Mouse (Mus musculus) thymus, adult 2 months (tissue): Measurements from ENCODE around the gene Ube2d3. TPM values are rescaled to one million over a fixed set of nuclear protein-coding genes. Genes with fewer than 3 reads are reported as not detected.
A peak's percentile ranks its signal among the peaks of the same experiment; 100 is the strongest.

ENCODE experiments used
- DNase-seq: peaks from one replicate; pipeline ENCODE4 v3.0.0; 2021
- H3K27ac ChIP-seq: fragments of 200-500 bp; 2 replicates; pipeline ENCODE4 v1.5.1; 2012; ENCODE audit warnings: low read length, control low read depth; ENCODE audit not compliant: control insufficient read depth, insufficient read depth
- H3K27me3 ChIP-seq: fragments of 200-500 bp; 2 replicates; pipeline ENCODE4 v1.6.1; 2012; ENCODE audit warnings: mild to moderate bottlenecking, low read length, moderate library complexity, mixed read lengths; ENCODE audit not compliant: control insufficient read depth, insufficient read depth
- H3K36me3 ChIP-seq: fragments of 200-500 bp; 2 replicates; pipeline ENCODE4 v1.6.1; 2012; ENCODE audit warnings: mild to moderate bottlenecking, low read length, moderate library complexity; ENCODE audit not compliant: control insufficient read depth, insufficient read depth
- H3K4me1 ChIP-seq: fragments of 200-500 bp; replicated peaks from 2 replicates; pipeline ENCODE4 v1.6.1; 2012; ENCODE audit warnings: low read length; ENCODE audit not compliant: control insufficient read depth, insufficient read depth
- H3K4me3 ChIP-seq: fragments of 200-500 bp; 2 replicates; pipeline ENCODE4 v1.5.1; 2012; ENCODE audit warnings: mild to moderate bottlenecking, low read length, control low read depth, moderate library complexity; ENCODE audit not compliant: control insufficient read depth, insufficient read depth
- CTCF ChIP-seq: fragments of 200-500 bp; IDR thresholded peaks from 2 replicates; pipeline ENCODE4 v1.5.1; 2012; ENCODE audit warnings: mild to moderate bottlenecking, control low read depth, low read length, moderate library complexity, borderline replicate concordance; ENCODE audit not compliant: control insufficient read depth, poor library complexity, insufficient read depth; ENCODE audit errors: extremely low read depth
- POLR2A ChIP-seq: fragments of 200-500 bp; IDR thresholded peaks from 2 replicates; pipeline ENCODE4 v1.6.1; 2012; ENCODE audit warnings: mild to moderate bottlenecking, low read length, control low read depth, moderate library complexity; ENCODE audit not compliant: control insufficient read depth, poor library complexity, insufficient read depth; ENCODE audit errors: extremely low read depth
- WGBS: fragments of 180-500 bp; shearing (Covaris S2); methylation state at CpG from one replicate; pipeline ENCODE4 v1.1.7; 2018; 5-methylcytosine and 5-hydroxymethylcytosine counted together
- polyA plus RNA-seq: library from polyadenylated mRNA; depleted of rRNA; stranded (reverse); fragments of >200 nt; gene quantifications from 2 replicates; pipeline ENCODE4 v1.2.3, GENCODE M21; 2012

Ube2d3 gene
- polyA plus RNA-seq, 1 experiment: 552 TPM

DNA sequence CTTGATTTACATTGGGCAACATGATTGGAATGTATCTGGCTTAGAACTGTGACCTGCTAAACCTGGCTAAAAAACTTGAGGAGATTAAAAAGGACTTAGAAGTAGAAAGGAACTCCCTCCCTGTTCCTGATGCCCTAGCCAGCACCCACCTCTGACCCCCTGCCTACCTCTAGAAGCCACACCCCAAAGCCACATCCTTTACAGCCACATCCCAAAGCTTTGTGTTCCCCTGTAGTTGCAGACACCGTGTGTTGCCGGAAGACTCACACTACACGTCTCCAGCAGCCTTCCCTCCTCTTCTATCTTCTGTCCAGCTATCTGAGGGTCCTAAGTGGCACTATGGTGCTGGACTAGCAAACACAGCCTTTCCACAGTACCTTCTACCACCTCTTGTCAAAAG lies 20.1 kb upstream of the Ube2d3 start:
- Histone ChIP-seq H3K27ac (peak overlapping the region; percentile 35; the same call in 1 of the 2 replicates), H3K36me3 (no peaks in the 10 kb centered on the region), H3K4me3 (no peak overlapping the region), H3K4me1 (peaks cover 13% of the 10 kb centered on the region), H3K27me3 (no peaks in the 10 kb centered on the region)
- peak; percentile 62 for DNase-seq
- TF ChIP-seq CTCF (no peak), POLR2A (no peak)
- WGBS: 5% methylated on average over 3 of the region's 3 CpGs

DNA sequence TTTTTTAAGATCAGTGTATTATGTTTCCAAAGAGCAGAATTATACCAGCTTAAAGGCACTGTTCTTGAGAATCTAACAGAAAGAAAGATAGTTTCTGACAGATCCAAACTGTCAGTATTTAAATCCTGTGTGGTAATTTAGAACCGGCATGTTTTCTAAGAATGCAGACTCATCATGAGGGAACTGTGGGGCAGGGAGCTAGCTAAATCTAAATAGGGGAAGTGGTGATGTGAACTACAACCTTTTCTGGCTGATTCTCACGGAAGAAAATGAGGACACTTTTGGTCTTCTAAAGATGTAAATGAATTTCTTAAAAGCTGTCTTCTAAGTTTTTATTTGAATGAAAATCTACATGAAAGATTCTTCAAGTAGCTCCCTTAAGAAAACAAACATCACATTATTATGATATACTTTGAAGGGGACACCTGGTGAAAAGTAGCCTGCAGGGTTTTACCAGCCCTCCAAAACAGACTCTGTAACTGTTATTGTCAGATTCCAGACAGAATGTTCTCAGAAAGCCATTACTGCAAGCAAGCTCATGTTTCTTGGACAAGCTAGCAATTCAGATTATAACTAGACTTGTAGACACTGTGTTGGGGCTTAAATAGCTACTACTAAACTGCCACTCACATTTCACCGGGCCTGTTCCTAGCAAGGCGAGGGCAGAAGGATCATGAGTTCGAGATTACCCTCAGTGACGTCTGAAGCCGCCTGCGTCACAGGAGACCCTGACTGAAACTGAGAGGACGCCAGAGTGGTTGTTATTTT lies 17.2 kb upstream of the Ube2d3 start:
- Histone ChIP-seq H3K4me3 (no peak overlapping the region), H3K27me3 (no peaks in the 10 kb centered on the region), H3K4me1 (peaks cover 11% of the 10 kb centered on the region), H3K27ac (no peak overlapping the region), H3K36me3 (no peaks in the 10 kb centered on the region)
- no peak for DNase-seq
- TF ChIP-seq POLR2A: no peak
- TF ChIP-seq CTCF: no peak
- 72% methylated on average over 9 of the region's 9 CpGs for WGBS

DNA sequence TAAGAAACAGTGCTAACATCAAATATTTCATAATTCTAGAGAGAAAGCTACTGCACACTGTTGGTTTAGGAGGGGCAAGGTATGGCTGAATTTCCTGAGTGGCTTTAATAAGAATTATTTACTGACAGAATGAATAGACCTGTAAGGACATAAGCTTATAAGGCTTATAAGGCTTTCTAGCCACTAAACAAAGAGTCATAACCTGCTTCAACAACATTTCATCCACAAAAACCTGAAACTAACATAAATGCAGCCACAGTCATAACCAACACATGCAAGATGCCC lies 16.7 kb upstream of the Ube2d3 start:
- Histone ChIP-seq H3K36me3 (no peaks in the 10 kb centered on the region), H3K27ac (no peak overlapping the region), H3K4me1 (peaks cover 11% of the 10 kb centered on the region), H3K27me3 (no peaks in the 10 kb centered on the region), H3K4me3 (no peak overlapping the region)
- TF ChIP-seq CTCF: no peak
- no peak for TF ChIP-seq POLR2A
- DNase-seq: no peak

DNA sequence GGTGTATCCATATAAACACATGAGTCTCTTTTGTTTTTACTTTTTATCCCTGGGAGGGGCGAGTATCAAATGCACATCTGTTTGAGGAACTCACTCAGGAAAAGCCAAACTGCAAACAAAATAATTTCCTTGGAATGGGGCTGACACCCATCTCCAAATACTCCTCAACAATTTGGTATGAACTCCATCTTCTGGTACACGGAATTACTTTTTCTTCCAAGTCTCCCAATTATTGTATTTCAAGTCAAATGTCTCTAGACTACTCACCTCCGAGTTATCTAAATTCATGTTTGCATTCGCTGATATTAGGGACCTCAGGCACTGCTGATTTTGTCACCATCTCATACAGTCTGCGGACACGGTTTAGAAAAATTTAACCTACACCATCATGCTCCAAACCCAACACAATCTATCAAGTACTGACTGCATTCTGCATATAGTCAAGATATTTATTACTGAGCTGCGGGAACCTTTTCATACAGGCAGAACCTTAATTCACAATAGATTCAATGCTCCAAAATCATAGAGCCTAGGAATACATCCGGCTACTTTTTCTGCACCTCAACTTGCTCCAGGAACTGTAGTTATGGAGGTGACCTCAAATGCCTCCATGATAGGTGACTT lies 15.6 kb upstream of the Ube2d3 start:
- DNase-seq: no peak
- 22% methylated on average over 8 of the region's 8 CpGs for WGBS
- Histone ChIP-seq H3K27ac (peak overlapping the region; percentile 53), H3K36me3 (no peaks in the 10 kb centered on the region), H3K4me1 (peaks cover 11% of the 10 kb centered on the region), H3K4me3 (peak overlapping the region; percentile 84), H3K27me3 (no peaks in the 10 kb centered on the region)
- TF ChIP-seq POLR2A: no peak
- TF ChIP-seq CTCF: no peak

DNA sequence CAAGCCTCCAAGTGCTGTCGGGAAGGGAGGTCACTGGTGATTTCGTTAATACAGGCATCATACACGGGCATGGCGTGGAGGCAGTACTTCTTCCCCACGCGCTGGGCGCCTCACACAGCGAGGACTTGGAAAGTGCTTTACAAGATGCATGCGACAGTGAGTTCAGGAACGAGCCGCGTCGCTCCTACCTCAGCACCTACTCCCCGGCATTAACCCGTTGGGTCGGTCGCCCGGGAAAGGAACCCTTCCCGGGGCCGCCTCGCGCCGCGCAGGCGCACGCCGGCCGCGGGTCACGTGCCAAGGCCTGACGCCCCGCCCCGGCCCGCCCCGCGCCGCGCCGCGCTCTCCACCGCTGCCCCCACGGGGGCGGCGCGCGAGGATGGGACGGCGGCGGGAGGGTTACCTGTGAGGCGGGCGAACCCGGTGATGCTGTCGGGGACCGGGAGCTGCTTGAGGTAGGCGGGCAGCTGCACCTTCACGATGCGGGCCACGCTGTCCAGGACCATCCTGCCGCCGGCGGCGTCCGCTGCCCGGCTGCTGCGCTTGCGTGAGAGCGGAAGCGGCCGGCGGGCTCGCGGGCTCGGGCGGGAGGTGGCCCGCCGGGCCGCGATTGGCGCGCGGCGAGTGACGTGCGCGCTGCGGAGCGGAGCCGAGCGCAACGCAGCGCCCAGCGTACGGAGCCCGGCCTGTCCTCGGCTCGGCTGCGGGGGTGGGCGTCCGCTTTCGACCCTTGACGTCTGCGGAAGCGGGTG lies 14.9 kb upstream of the Ube2d3 start:
- under 1% methylated on average over 103 of the region's 103 CpGs for WGBS
- peaks cover 8% of the 10 kb centered on the region for H3K4me1 ChIP-seq
- no peaks in the 10 kb centered on the region for H3K36me3 ChIP-seq
- peak; percentile 82 for DNase-seq
- TF ChIP-seq CTCF: no peak
- peak; percentile 66 for TF ChIP-seq POLR2A
- H3K4me3 ChIP-seq: peak overlapping the region; percentile 84
- no peaks in the 10 kb centered on the region for H3K27me3 ChIP-seq
- peak overlapping the region; percentile 53 for H3K27ac ChIP-seq

DNA sequence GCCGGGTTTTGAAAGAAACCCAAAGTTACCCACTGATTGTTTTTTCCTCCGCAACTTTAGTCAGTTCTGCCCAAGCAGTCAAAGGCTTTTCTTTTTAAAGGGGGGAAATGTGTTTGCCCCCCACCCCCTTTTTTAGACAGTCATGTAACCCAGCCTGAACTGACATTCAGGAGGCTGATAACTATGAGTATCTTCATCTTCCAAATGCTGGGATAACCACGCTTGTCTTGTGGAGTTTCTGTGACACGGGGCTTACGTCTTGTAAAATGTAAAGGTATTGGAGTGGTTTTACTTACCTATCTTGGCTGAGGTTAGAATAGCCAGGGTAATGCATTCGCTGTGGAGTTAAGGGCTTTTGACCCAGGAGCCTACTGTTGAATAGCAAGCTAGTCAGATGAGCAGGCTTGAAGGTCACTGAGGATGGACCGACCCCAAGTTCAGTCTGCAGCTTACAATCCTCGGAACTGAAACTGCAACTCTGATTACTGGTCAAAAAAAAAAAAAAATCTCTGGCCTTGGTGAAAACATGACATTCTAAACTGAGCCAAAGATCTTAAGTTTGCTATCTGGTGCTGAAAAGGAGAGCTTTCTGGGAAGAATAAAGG lies 14.2 kb upstream of the Ube2d3 start, which contains the start of gene Cisd2:
Cisd2 (minus strand) TSS at position 318 of the 605 bp plus-strand sequence.
- Histone ChIP-seq H3K27ac (peak within 1 kb of the TSS; percentile 60), H3K36me3 (no peaks in the 10 kb centered on the region), H3K4me1 (peaks cover 4% of the 10 kb centered on the region), H3K4me3 (peak within 1 kb of the TSS; percentile 84), H3K27me3 (no peaks in the 10 kb centered on the region)
- 2% methylated on average over 8 of the region's 8 CpGs for WGBS
- TF ChIP-seq POLR2A (no peak), CTCF (no peak)
- DNase-seq: no peak
